7 mouse cellular contexts compared by ENCODE assay signal in the genomic region with DNA sequence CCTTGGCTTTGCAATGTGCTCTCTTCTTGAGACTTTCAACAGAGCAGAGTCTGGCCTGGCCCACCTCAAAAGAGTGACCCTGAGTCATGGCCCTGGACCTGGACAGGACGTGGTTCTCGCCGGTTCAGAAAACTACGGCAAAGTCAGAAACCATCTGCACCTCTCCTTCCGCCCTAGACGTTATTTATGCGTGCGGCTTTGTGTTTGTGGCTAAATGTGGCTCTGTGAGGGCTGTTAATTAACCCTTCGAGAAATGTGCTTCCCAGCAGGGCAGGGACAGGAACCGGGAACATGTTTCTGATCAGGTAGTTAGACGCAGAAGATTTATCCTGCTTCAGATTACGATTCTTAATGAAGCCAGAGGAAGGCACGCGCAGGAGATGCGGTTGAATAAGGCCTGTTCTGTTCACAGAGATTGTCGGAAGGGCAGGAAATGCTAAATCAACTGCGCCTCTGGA.
DNase-seq lines count a peak whose midpoint lies in the region; TF ChIP-seq lines count a peak whose summit lies in the region.

No protein-coding gene starts in this region.

- no peaks in the 10 kb centered on the region for H3K36me3 ChIP-seq in testis, adult 2 months (ENCODE audit: control insufficient read depth, insufficient read depth, low read length)
- H3K36me3 ChIP-seq in heart, adult 2 months (ENCODE audit: control insufficient read depth, insufficient read depth, low read length): peaks cover 10% of the 10 kb centered on the region
- no peaks in the 10 kb centered on the region for H3K36me3 ChIP-seq in small intestine, adult 2 months (ENCODE audit: control insufficient read depth, insufficient read depth, low read length)

- H3K9ac ChIP-seq in heart, adult 2 months (ENCODE audit: low read depth, low read length): no peak overlapping the region

- intact Hi-C loops in heart, adult 2 months (cut with DNase I): no loop called here
- intact Hi-C loops in left cerebral cortex, postnatal 36 days (cut with DNase I): no loop called here

- H3K4me1 ChIP-seq in testis, adult 2 months (ENCODE audit: control insufficient read depth, insufficient read depth, low read length): peaks cover 14% of the 10 kb centered on the region
- H3K4me1 ChIP-seq in heart, adult 2 months (ENCODE audit: control insufficient read depth, insufficient read depth, low read length): peaks cover 58% of the 10 kb centered on the region
- H3K4me1 ChIP-seq in small intestine, adult 2 months (ENCODE audit: control insufficient read depth, insufficient read depth, insufficient read length, low read length): peaks cover 34% of the 10 kb centered on the region

- H3K79me2 ChIP-seq in heart, adult 2 months (replicated peaks; ENCODE audit: control insufficient read depth, insufficient read depth, low read length): no peaks in the 10 kb centered on the region

- peak overlapping the region; percentile 46 for H3K4me3 ChIP-seq in testis, adult 2 months (ENCODE audit: control insufficient read depth, low read depth, low read length)
- no peak overlapping the region for H3K4me3 ChIP-seq in heart, adult 2 months
- H3K4me3 ChIP-seq in small intestine, adult 2 months (ENCODE audit: low read depth, low read length): no peak overlapping the region

- no peak for TF ChIP-seq CTCF in testis, adult 2 months (IDR thresholded peaks at IDR 0.05; ENCODE audit: control insufficient read depth, insufficient read depth, insufficient replicate concordance, low read depth, low read length)
- TF ChIP-seq CTCF in heart, adult 2 months (IDR thresholded peaks at IDR 0.05): no peak
- TF ChIP-seq CTCF in small intestine, adult 2 months (IDR thresholded peaks at IDR 0.05; ENCODE audit: extremely low read depth, insufficient read length, insufficient replicate concordance, low read depth, low read length): no peak

- no peak overlapping the region for H3K27ac ChIP-seq in testis, adult 2 months (ENCODE audit: control insufficient read depth, insufficient read depth, low read depth, low read length)
- H3K27ac ChIP-seq in heart, adult 2 months: peak overlapping the region; percentile 95
- 0 out of 2 replicates have a peak overlapping the region, but pooled peaks have one; percentile 31 for H3K27ac ChIP-seq in small intestine, adult 2 months (ENCODE audit: insufficient read depth, low read depth, low read length)

- 39% methylated on average over 17 of the region's 17 CpGs for WGBS in heart, adult 2 months
- WGBS in small intestine, adult 2 months: 79% methylated on average over 17 of the region's 17 CpGs

- peak; percentile 85 for TF ChIP-seq EP300 in heart, adult 2 months (IDR thresholded peaks at IDR 0.05; ENCODE audit: insufficient read depth, low read depth, low read length)

- TF ChIP-seq POLR2A in testis, adult 2 months (IDR thresholded peaks at IDR 0.05; ENCODE audit: control insufficient read depth, low read depth, low read length): no peak
- peak; percentile 49; the same call in 1 of the 2 replicates for TF ChIP-seq POLR2A in heart, adult 2 months (IDR thresholded peaks at IDR 0.05; ENCODE audit: insufficient read depth, low read depth, low read length)
- TF ChIP-seq POLR2A in small intestine, adult 2 months (IDR thresholded peaks at IDR 0.05; ENCODE audit: low read depth, low read length): no peak

- H3K27me3 ChIP-seq in testis, adult 2 months (ENCODE audit: control insufficient read depth, insufficient read depth, low read length): no peaks in the 10 kb centered on the region
- H3K27me3 ChIP-seq in heart, adult 2 months (ENCODE audit: control insufficient read depth, insufficient read depth, low read length): no peaks in the 10 kb centered on the region
- H3K27me3 ChIP-seq in small intestine, adult 2 months (ENCODE audit: control insufficient read depth, insufficient read depth, low read length): no peaks in the 10 kb centered on the region

- DNase-seq in testis, postnatal 14 days (ENCODE audit: low spot score): no peak
- DNase-seq in heart, adult 2 months: peak; percentile 61 to 74
- peak; percentile 31 to 48 for DNase-seq in kidney, postnatal 36 days
- DNase-seq in cerebellum, adult 9-10 months: no peak
- DNase-seq in left cerebral cortex, postnatal 36 days (ENCODE audit: low spot score in 2 of 2): no peak

Comparison
In these comparisons a context has a peak if more than half of its experiments do, and no peak if none do; other contexts are left out.
1. DNase-seq: peak in heart, adult 2 months (2 of 2) and kidney, postnatal 36 days (2 of 2); none in testis, postnatal 14 days (single experiment), cerebellum, adult 9-10 months (single experiment) and left cerebral cortex, postnatal 36 days (0 of 2).